8 mouse cellular contexts compared by ENCODE assay signal in genomic region chr12:21165891-21166342, GRCm38 (mm10).
A peak's percentile ranks its signal among the peaks of the same experiment; 100 is the strongest.
DNase-seq lines count a peak whose midpoint lies in the region; ATAC-seq and TF ChIP-seq lines count a peak whose summit lies in the region.
"Had no signal": no experiment of that assay in that cellular context is flagged by ENCODE, and none has a peak within 500 bp of the region (broad histone marks: within the 10 kb centered on the region; RNA-seq: fewer than 3 reads in every experiment).

No protein-coding gene starts in this region.

- H3K9ac ChIP-seq in intestine, embryonic 16.5 days (ENCODE audit: low read depth, low read length) = no peak overlapping the region
- no peak overlapping the region for H3K9ac ChIP-seq in forebrain, embryonic 13.5 days

- H3K36me3 ChIP-seq in intestine, embryonic 16.5 days (ENCODE audit: control insufficient read depth, insufficient read depth, low read length) = no peaks in the 10 kb centered on the region
- peaks cover 24% of the 10 kb centered on the region for H3K36me3 ChIP-seq in forebrain, embryonic 13.5 days (ENCODE audit: poor library complexity, severe bottlenecking)

- no peak overlapping the region for H3K4me2 ChIP-seq in intestine, embryonic 16.5 days (ENCODE audit: low read depth, low read length)
- H3K4me2 ChIP-seq in forebrain, embryonic 13.5 days = no peak overlapping the region
- H3K4me2 ChIP-seq: midbrain, embryonic 11.5 days had no signal

- TF ChIP-seq POLR2A in cerebellum, adult 2 months (IDR thresholded peaks at IDR 0.05; ENCODE audit: borderline replicate concordance, insufficient read depth, low read length) = no peak

- no peaks in the 10 kb centered on the region for H3K9me3 ChIP-seq in intestine, embryonic 16.5 days (ENCODE audit: control insufficient read depth, low read length)
- no peaks in the 10 kb centered on the region for H3K9me3 ChIP-seq in forebrain, embryonic 13.5 days (replicated peaks)

- H3K27me3 ChIP-seq in intestine, embryonic 16.5 days (replicated peaks; ENCODE audit: control insufficient read depth, insufficient read depth, low read length) = no peaks in the 10 kb centered on the region
- H3K27me3 ChIP-seq in cerebellum, adult 2 months (ENCODE audit: control insufficient read depth, insufficient read depth, low read length) = no peaks in the 10 kb centered on the region
- H3K27me3 ChIP-seq in forebrain, embryonic 13.5 days = no peaks in the 10 kb centered on the region

- H3K4me3 ChIP-seq in intestine, embryonic 16.5 days (ENCODE audit: low read length) = no peak overlapping the region
- no peak overlapping the region for H3K4me3 ChIP-seq in cerebellum, adult 2 months (replicated peaks; ENCODE audit: insufficient read depth, low read depth, low read length)
- no peak overlapping the region for H3K4me3 ChIP-seq in forebrain, embryonic 13.5 days

- no peak overlapping the region for H3K27ac ChIP-seq in intestine, embryonic 16.5 days (ENCODE audit: low read length)
- H3K27ac ChIP-seq in cerebellum, adult 2 months (ENCODE audit: insufficient read depth, low read length) = no peak overlapping the region
- H3K27ac ChIP-seq in forebrain, embryonic 13.5 days = no peak overlapping the region

- peak; percentile 73 for ATAC-seq in intestine, embryonic 16.5 days
- no peak for ATAC-seq in forebrain, embryonic 13.5 days

- no peak for TF ChIP-seq CTCF in cerebellum, adult 2 months (IDR thresholded peaks at IDR 0.05; ENCODE audit: borderline replicate concordance, insufficient read depth, low read depth, low read length)

- peaks cover 27% of the 10 kb centered on the region for H3K4me1 ChIP-seq in intestine, embryonic 16.5 days (ENCODE audit: control insufficient read depth, insufficient read depth, low read length)
- peaks cover 5% of the 10 kb centered on the region for H3K4me1 ChIP-seq in cerebellum, adult 2 months (ENCODE audit: control insufficient read depth, insufficient read depth, low read length)
- no peaks in the 10 kb centered on the region for H3K4me1 ChIP-seq in forebrain, embryonic 13.5 days

- 29% methylated on average over 7 of the region's 7 CpGs for WGBS in intestine, embryonic 16.5 days
- 54% methylated on average over 7 of the region's 7 CpGs for WGBS in cerebellum, adult 2 months
- WGBS in forebrain, embryonic 13.5 days = 85% methylated on average over 7 of the region's 7 CpGs

- DNase-seq in kidney, postnatal 4 days = peak; percentile 35 to 41
- DNase-seq in kidney, postnatal 14 days = no peak
- peak; percentile 47 for DNase-seq in heart, adult 8-10 months (ENCODE audit: low spot score)
- peak; percentile 58 to 72 for DNase-seq in right cerebral cortex, adult 2 months (ENCODE audit: low spot score in 2 of 2)
- no peak for DNase-seq in cerebellum, adult 2 months

Comparison
In these comparisons a context has a peak if more than half of its experiments do, and no peak if none do; other contexts are left out.
1. DNase-seq: peak in kidney, postnatal 4 days (2 of 2), heart, adult 8-10 months (single experiment) and right cerebral cortex, adult 2 months (2 of 2); none in kidney, postnatal 14 days (single experiment) and cerebellum, adult 2 months (0 of 2).